Mouse (Mus musculus): ENCODE measurements around the gene Bmper. TPM values are rescaled to one million over a fixed set of nuclear protein-coding genes. Genes with fewer than 3 reads are reported as not detected.
A peak's percentile ranks its signal among the peaks of the same experiment; 100 is the strongest.

Gene Bmper
- polyA plus RNA-seq, 1 experiment from 2014 or later = 26.7 TPM

DNA sequence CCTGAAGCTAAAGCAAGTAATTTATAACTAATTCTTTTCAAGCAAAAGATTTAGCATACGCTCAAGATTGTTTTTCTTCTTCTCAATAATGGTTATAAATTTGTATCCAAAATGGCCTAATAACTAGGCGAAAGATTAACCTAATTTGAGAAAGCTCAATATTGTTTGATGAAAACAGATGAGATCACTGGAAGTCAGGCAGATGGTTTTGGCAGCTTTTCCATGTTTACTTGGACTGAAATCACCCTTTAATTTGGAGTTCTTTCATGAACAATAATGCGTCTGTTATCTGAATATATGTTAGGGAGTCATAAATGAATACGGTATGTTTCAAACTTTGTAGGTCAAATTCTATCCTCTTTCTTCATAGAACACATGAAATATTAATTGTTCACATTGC, 41.6 kb downstream of the Bmper start:
- whole genome bisulfite sequencing = 83% methylated on average over 4 of the region's 4 CpGs
- H3K9me3 ChIP-seq (ENCODE audit: control insufficient read depth, low read length) = no peaks in the 10 kb centered on the region

DNA sequence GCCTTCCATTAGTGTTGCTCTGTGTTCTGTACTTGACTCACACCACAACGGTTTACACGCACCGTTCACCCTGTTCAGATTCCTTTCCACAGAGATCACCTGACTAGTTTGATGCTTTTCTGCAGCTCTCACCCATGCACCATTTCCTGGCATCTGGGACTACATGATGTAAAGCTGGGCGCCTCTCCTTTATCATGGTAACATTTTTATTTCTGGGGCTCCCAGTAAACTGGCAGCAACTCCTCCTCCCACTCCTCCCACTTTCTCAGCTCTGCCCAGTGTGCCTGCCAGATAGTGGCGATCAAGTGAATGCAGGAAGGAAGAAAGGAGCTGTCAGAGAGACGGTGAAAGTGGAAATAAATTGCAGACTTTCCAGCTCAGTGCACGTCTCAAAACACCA, 45.7 kb downstream of the Bmper start:
- Histone ChIP-seq H3K27me3 (ENCODE audit: control insufficient read depth, insufficient read depth, low read length) (no peaks in the 10 kb centered on the region), H3K36me3 (ENCODE audit: control insufficient read depth, insufficient read depth, low read length) (no peaks in the 10 kb centered on the region), H3K4me3 (ENCODE audit: low read length) (no peak overlapping the region), H3K4me1 (ENCODE audit: control insufficient read depth, insufficient read depth, low read length) (no peaks in the 10 kb centered on the region), H3K9ac (ENCODE audit: low read depth, low read length) (no peak overlapping the region), H3K9me3 (ENCODE audit: control insufficient read depth, low read length) (no peaks in the 10 kb centered on the region), H3K27ac (ENCODE audit: low read depth, low read length) (no peak overlapping the region), H3K4me2 (replicated peaks; ENCODE audit: low read depth, low read length) (no peak overlapping the region)
- peak; percentile 92 for ATAC-seq (ENCODE audit: low FRiP score, low TSS enrichment)
- WGBS = 33% methylated on average over 7 of the region's 7 CpGs

More for the DNA sequence above, 41.6 kb downstream of the Bmper start:
- no peaks in the 10 kb centered on the region for H3K36me3 ChIP-seq (ENCODE audit: control insufficient read depth, insufficient read depth, low read length)
- H3K4me1 ChIP-seq (ENCODE audit: control insufficient read depth, insufficient read depth, low read length) = no peaks in the 10 kb centered on the region
- H3K4me3 ChIP-seq (ENCODE audit: low read length) = no peak overlapping the region
- H3K27me3 ChIP-seq (ENCODE audit: control insufficient read depth, insufficient read depth, low read length) = no peaks in the 10 kb centered on the region
- no peak for ATAC-seq (ENCODE audit: low FRiP score, low TSS enrichment)
- no peak overlapping the region for H3K9ac ChIP-seq (ENCODE audit: low read depth, low read length)
- H3K27ac ChIP-seq (ENCODE audit: low read depth, low read length) = no peak overlapping the region
- no peak overlapping the region for H3K4me2 ChIP-seq (replicated peaks; ENCODE audit: low read depth, low read length)

DNA sequence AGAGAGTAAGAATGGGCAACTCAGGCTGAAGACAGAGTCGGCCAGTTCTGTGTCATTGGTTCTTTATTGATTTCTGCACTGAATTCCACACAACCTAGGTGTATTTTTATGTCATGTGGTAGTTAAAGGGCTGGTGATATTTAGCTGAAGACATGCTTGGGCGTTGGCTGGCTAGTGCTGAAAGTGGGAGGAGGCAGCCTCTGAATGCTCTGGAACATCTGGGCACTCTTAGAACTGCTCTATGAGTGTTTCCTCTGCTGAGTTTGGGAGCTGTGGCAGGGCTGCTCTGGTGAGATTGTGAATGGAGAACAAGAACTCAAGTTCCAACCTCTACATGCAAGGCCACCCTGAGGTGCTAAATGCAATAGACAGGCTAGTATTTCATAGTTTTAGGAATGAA, 46.2 kb downstream of the Bmper start:
- H3K27ac ChIP-seq (ENCODE audit: low read depth, low read length) = no peak overlapping the region
- peak; percentile 55 for ATAC-seq (ENCODE audit: low FRiP score, low TSS enrichment)
- WGBS = 36% methylated on average over 2 of the region's 2 CpGs

DNA sequence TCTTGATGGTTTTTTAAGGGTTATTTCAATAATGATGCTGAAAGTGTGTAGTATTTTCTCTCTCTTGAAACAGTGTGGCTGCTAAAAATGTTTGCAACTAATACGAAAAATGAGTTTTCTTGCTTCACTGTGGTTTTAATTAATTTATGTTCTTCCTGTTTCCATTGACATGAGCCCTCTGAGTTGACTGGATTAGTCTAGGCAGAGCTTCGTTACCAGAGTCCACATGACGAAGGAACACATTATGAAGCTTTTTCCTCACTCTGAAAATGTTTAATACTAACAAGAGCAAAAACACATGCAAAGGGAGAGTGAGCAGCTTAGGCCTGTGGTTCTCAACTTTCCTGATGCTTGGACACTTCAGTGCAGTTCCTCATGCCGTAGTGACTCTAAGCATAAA, 53.4 kb downstream of the Bmper start:
- no peak overlapping the region for H3K27ac ChIP-seq (ENCODE audit: low read depth, low read length)
- H3K4me3 ChIP-seq (ENCODE audit: low read length) = no peak overlapping the region
- 89% methylated on average over 4 of the region's 4 CpGs for WGBS
- ATAC-seq (ENCODE audit: low FRiP score, low TSS enrichment) = no peak
- no peaks in the 10 kb centered on the region for H3K9me3 ChIP-seq (ENCODE audit: control insufficient read depth, low read length)
- H3K36me3 ChIP-seq (ENCODE audit: control insufficient read depth, insufficient read depth, low read length) = no peaks in the 10 kb centered on the region
- H3K27me3 ChIP-seq (ENCODE audit: control insufficient read depth, insufficient read depth, low read length) = no peaks in the 10 kb centered on the region
- H3K9ac ChIP-seq (ENCODE audit: low read depth, low read length) = no peak overlapping the region
- H3K4me1 ChIP-seq (ENCODE audit: control insufficient read depth, insufficient read depth, low read length) = no peaks in the 10 kb centered on the region
- no peak overlapping the region for H3K4me2 ChIP-seq (replicated peaks; ENCODE audit: low read depth, low read length)

More for the DNA sequence above, 46.2 kb downstream of the Bmper start:
- H3K27me3 ChIP-seq (ENCODE audit: control insufficient read depth, insufficient read depth, low read length) = no peaks in the 10 kb centered on the region
- H3K9ac ChIP-seq (ENCODE audit: low read depth, low read length) = no peak overlapping the region
- H3K9me3 ChIP-seq (ENCODE audit: control insufficient read depth, low read length) = no peaks in the 10 kb centered on the region
- no peak overlapping the region for H3K4me3 ChIP-seq (ENCODE audit: low read length)
- H3K4me1 ChIP-seq (ENCODE audit: control insufficient read depth, insufficient read depth, low read length) = no peaks in the 10 kb centered on the region
- no peaks in the 10 kb centered on the region for H3K36me3 ChIP-seq (ENCODE audit: control insufficient read depth, insufficient read depth, low read length)
- no peak overlapping the region for H3K4me2 ChIP-seq (replicated peaks; ENCODE audit: low read depth, low read length)

DNA sequence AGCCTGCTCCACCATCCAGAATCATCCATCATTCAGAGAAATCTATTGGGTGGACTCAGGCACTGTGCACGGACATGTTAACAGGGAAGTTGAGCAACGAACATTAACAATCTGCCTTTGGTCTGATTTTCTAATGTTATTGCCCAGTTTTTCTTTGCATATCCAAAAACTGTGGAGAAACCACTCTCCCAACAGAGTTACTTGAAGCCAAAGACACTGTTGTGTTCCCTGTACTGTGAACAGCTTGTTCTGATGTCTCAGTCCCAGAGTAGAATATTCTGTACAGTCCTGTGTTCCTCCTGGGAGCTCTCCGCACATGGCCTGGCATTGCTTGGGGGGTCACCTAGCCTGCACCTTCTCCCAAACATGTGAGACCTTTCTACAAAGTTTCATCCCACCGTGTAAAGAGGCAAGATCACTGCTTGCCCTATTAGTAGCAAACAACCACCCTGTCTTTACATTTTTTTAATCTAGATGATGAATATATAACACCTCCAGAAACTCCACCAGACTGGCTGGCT, 62.1 kb downstream of the Bmper start:
- ATAC-seq (ENCODE audit: low FRiP score, low TSS enrichment) = no peak
- 86% methylated on average over 4 of the region's 4 CpGs for WGBS

DNA sequence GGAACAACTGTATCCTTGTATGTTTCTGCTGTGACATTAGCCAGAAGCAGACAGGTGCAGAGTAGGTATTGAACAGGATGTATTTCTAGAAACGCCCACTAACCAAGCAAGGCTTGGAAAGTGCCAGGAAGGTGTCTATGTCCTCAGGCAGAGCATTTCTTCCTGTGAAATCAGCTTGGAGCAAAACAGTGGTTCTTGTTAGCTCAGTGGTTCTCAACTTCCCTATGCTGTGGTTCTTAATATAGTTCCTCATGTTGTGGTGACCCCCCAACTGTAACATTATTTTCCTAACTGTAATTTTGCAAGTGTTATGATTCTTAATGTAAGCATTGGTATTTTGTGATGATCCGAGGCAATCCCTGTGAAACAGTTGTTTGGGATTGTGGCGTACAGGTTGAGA, 70.7 kb downstream of the Bmper start:
- H3K4me1 ChIP-seq (ENCODE audit: control insufficient read depth, insufficient read depth, low read length) = no peaks in the 10 kb centered on the region
- no peak overlapping the region for H3K9ac ChIP-seq (ENCODE audit: low read depth, low read length)
- no peak for ATAC-seq (ENCODE audit: low FRiP score, low TSS enrichment)
- H3K4me3 ChIP-seq (ENCODE audit: low read length) = no peak overlapping the region
- H3K9me3 ChIP-seq (ENCODE audit: control insufficient read depth, low read length) = no peaks in the 10 kb centered on the region
- H3K36me3 ChIP-seq (ENCODE audit: control insufficient read depth, insufficient read depth, low read length) = no peaks in the 10 kb centered on the region; the same call in 1 of the 2 replicates
- no peaks in the 10 kb centered on the region for H3K27me3 ChIP-seq (ENCODE audit: control insufficient read depth, insufficient read depth, low read length)
- no peak overlapping the region for H3K27ac ChIP-seq (ENCODE audit: low read depth, low read length)
- no peak overlapping the region for H3K4me2 ChIP-seq (replicated peaks; ENCODE audit: low read depth, low read length)
- 88% methylated on average over 3 of the region's 3 CpGs for WGBS

More for the DNA sequence above, 62.1 kb downstream of the Bmper start:
- Histone ChIP-seq H3K4me2 (replicated peaks; ENCODE audit: low read depth, low read length) (no peak overlapping the region), H3K4me1 (ENCODE audit: control insufficient read depth, insufficient read depth, low read length) (no peaks in the 10 kb centered on the region), H3K36me3 (ENCODE audit: control insufficient read depth, insufficient read depth, low read length) (no peaks in the 10 kb centered on the region), H3K9ac (ENCODE audit: low read depth, low read length) (no peak overlapping the region), H3K27me3 (ENCODE audit: control insufficient read depth, insufficient read depth, low read length) (no peaks in the 10 kb centered on the region), H3K9me3 (ENCODE audit: control insufficient read depth, low read length) (no peaks in the 10 kb centered on the region), H3K4me3 (ENCODE audit: low read length) (no peak overlapping the region), H3K27ac (ENCODE audit: low read depth, low read length) (no peak overlapping the region)

DNA sequence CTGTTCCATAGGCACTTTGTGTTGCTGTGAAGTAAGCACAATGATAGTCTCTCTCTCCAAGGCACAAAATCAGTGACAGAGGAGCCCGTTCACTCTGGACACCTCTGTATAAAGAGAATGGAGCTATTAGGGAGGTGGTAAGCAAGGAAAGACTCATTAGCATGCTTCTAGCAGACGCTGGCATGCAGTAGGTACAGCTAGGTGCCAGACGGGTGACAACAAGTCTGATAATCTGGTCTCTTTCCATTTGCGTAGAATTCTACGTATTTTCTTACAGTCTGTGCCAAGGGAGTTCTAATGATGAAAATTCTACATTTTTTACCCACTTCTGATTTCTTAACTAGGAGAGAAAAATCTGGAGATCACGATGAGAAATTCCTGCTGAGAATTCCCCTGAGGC, 72.7 kb downstream of the Bmper start:
- no peaks in the 10 kb centered on the region; the same call in 1 of the 2 replicates for H3K36me3 ChIP-seq (ENCODE audit: control insufficient read depth, insufficient read depth, low read length)
- ATAC-seq (ENCODE audit: low FRiP score, low TSS enrichment) = no peak
- WGBS = 85% methylated on average over 6 of the region's 6 CpGs
- H3K4me1 ChIP-seq (ENCODE audit: control insufficient read depth, insufficient read depth, low read length) = no peaks in the 10 kb centered on the region
- no peak overlapping the region for H3K4me2 ChIP-seq (replicated peaks; ENCODE audit: low read depth, low read length)
- no peaks in the 10 kb centered on the region for H3K27me3 ChIP-seq (ENCODE audit: control insufficient read depth, insufficient read depth, low read length)
- no peaks in the 10 kb centered on the region for H3K9me3 ChIP-seq (ENCODE audit: control insufficient read depth, low read length)
- no peak overlapping the region for H3K9ac ChIP-seq (ENCODE audit: low read depth, low read length)
- H3K27ac ChIP-seq (ENCODE audit: low read depth, low read length) = no peak overlapping the region
- no peak overlapping the region for H3K4me3 ChIP-seq (ENCODE audit: low read length)

DNA sequence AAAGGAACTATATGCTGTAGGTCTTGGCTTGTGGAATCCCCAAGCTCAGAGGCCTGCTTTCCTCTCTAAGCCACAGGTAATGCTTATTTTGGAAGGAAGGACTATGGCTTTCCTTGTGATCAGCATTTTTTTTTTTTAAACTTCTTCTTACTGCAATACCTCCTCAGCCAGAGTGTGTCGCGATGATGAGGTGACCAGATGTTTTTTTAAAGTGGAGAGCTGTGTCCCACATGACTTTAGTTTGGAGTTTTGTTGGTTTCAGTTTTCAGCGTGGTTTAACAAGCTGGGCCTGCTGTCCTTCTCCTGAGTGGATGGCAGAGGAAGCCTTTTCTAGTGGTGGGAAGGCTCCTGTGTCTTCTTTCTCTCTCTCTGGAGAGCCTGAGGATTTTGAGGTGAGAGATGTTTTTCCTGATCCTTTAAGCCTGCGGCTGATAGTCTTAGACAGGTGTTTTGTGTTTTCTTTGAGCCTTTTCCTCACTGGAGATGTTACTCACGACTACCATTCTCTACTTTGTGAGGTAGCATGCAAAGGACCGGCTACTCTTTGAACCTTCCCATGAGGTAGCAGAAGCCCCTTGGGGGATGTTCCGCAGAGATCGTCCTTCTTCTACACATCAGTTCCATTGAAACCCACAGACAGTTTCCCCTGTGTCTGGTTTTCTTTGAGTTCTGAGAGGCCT, 74.8 kb downstream of the Bmper start:
- peaks cover 4% of the 10 kb centered on the region; the same call in 1 of the 2 replicates for H3K36me3 ChIP-seq (ENCODE audit: control insufficient read depth, insufficient read depth, low read length)
- H3K9ac ChIP-seq (ENCODE audit: low read depth, low read length) = no peak overlapping the region
- H3K27ac ChIP-seq (ENCODE audit: low read depth, low read length) = no peak overlapping the region
- H3K9me3 ChIP-seq (ENCODE audit: control insufficient read depth, low read length) = no peaks in the 10 kb centered on the region
- H3K27me3 ChIP-seq (ENCODE audit: control insufficient read depth, insufficient read depth, low read length) = no peaks in the 10 kb centered on the region
- H3K4me3 ChIP-seq (ENCODE audit: low read length) = no peak overlapping the region
- H3K4me2 ChIP-seq (replicated peaks; ENCODE audit: low read depth, low read length) = no peak overlapping the region
- H3K4me1 ChIP-seq (ENCODE audit: control insufficient read depth, insufficient read depth, low read length) = no peaks in the 10 kb centered on the region
- no peak for ATAC-seq (ENCODE audit: low FRiP score, low TSS enrichment)
- 72% methylated on average over 8 of the region's 8 CpGs for WGBS

DNA sequence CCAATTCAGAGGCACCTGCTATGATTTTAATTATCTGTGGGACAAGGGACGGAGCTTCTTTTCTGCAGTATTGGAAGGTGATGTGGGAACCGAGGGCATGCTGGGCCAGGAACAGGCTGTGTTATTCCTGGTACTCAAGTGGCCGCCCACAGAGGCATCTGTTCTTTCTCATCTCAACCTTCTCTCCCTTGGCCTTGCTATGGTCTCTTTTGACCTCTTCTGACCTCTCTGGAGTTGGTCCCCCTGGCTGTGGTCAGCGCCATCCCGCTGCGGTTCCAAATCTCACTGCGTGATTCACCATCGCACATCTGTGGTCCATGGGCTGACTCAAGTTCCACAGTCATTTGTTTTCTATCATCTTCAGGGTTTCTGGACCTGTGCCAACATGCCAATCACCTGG, 77.5 kb downstream of the Bmper start:
- Histone ChIP-seq H3K4me2 (replicated peaks; ENCODE audit: low read depth, low read length) (no peak overlapping the region), H3K9me3 (ENCODE audit: control insufficient read depth, low read length) (no peaks in the 10 kb centered on the region), H3K27ac (ENCODE audit: low read depth, low read length) (no peak overlapping the region), H3K27me3 (ENCODE audit: control insufficient read depth, insufficient read depth, low read length) (no peaks in the 10 kb centered on the region), H3K4me1 (ENCODE audit: control insufficient read depth, insufficient read depth, low read length) (no peaks in the 10 kb centered on the region), H3K36me3 (ENCODE audit: control insufficient read depth, insufficient read depth, low read length) (peaks cover 4% of the 10 kb centered on the region; the same call in 1 of the 2 replicates), H3K4me3 (ENCODE audit: low read length) (no peak overlapping the region), H3K9ac (ENCODE audit: low read depth, low read length) (no peak overlapping the region)
- WGBS = 97% methylated on average over 8 of the region's 8 CpGs
- ATAC-seq (ENCODE audit: low FRiP score, low TSS enrichment) = no peak

Data from kidney, embryonic 14.5 days (tissue).